Mouse (Mus musculus) stomach, postnatal 0 days (tissue): ENCODE measurements around the gene Spib. TPM values are rescaled to one million over a fixed set of nuclear protein-coding genes. Genes with fewer than 3 reads are reported as not detected.

Source experiments
- ATAC-seq: fragments of 200-750 bp; cut with Nextera tagmentation; 2 replicates; pipeline ENCODE4 v1.8.0; 2017; ENCODE audit not compliant: low FRiP score, low TSS enrichment
- DNase-seq: peaks from one replicate; pipeline ENCODE4 v3.0.0-alpha.2; 2016; ENCODE audit warnings: low spot score
- H3K27ac ChIP-seq: fragments of 300-500 bp; sonication (generic); replicated peaks from 2 replicates; pipeline ENCODE4 v1.5.1; 2014; ENCODE audit warnings: mild to moderate bottlenecking, control low read depth
- H3K27me3 ChIP-seq: fragments of 300-500 bp; sonication (generic); 2 replicates; pipeline ENCODE4 v1.6.1; 2014; ENCODE audit warnings: low read length; ENCODE audit not compliant: control insufficient read depth, insufficient read depth
- H3K36me3 ChIP-seq: fragments of 300-500 bp; sonication (generic); 2 replicates; pipeline ENCODE4 v1.6.1; 2014; ENCODE audit warnings: low read length, mixed read lengths; ENCODE audit not compliant: control insufficient read depth, insufficient read depth
- H3K4me1 ChIP-seq: fragments of 300-500 bp; sonication (generic); replicated peaks from 2 replicates; pipeline ENCODE4 v1.6.1; 2014; ENCODE audit warnings: antibody characterized with exemption; ENCODE audit not compliant: control insufficient read depth, insufficient read depth
- H3K4me2 ChIP-seq: fragments of 300-500 bp; sonication (generic); replicated peaks from 2 replicates; pipeline ENCODE4 v1.6.1; 2014; ENCODE audit warnings: low read depth, mild to moderate bottlenecking, control low read depth, moderate library complexity
- H3K4me3 ChIP-seq: fragments of 300-500 bp; sonication (generic); 2 replicates; pipeline ENCODE4 v1.5.1; 2014; ENCODE audit warnings: low read depth, low read length, control low read depth
- H3K9ac ChIP-seq: fragments of 300-500 bp; sonication (generic); 2 replicates; pipeline ENCODE4 v1.6.1; 2014; ENCODE audit warnings: mild to moderate bottlenecking, low read length, control low read depth, mixed read lengths
- H3K9me3 ChIP-seq: fragments of 300-500 bp; sonication (generic); 2 replicates; pipeline ENCODE4 v1.6.1; 2016; ENCODE audit warnings: low read length; ENCODE audit not compliant: control insufficient read depth
- CTCF ChIP-seq: IDR thresholded peaks from 2 replicates; pipeline ENCODE4 v1.5.1; 2016; ENCODE audit warnings: antibody characterized with exemption, low read depth, mild to moderate bottlenecking, moderate library complexity
- EP300 ChIP-seq: optimal IDR thresholded peaks from 2 replicates; pipeline ENCODE3; 2016; ENCODE audit warnings: antibody characterized with exemption
- WGBS: fragments of 180-500 bp; shearing (Covaris S2); extraction: QIAGEN DNeasy Blood & Tissue Kit; methylation state at CpG from one replicate; pipeline ENCODE4 v1.1.7; 2014; 5-methylcytosine and 5-hydroxymethylcytosine counted together
- polyA plus RNA-seq: library from polyadenylated mRNA; unstranded; fragments of >200 nt; fragmentation: Nextera tagmentation; extraction: Ambion mirVana; gene quantifications from 2 replicates; pipeline ENCODE4 v1.2.1, GENCODE M21; 2015

Gene Spib
- polyA plus RNA-seq, 1 experiment from 2014 or later, result 0.13 TPM

GRCm38 (mm10) chr7:44570989-44571388 is 39.1 kb upstream of the Spib start:
- no peak overlapping the region for H3K27ac ChIP-seq
- H3K9ac ChIP-seq, result no peak overlapping the region
- no peak for TF ChIP-seq CTCF
- H3K27me3 ChIP-seq, result no peaks in the 10 kb centered on the region
- no peak overlapping the region for H3K4me3 ChIP-seq
- H3K4me1 ChIP-seq, result no peaks in the 10 kb centered on the region
- WGBS, result 74% methylated on average over 6 of the region's 6 CpGs
- H3K9me3 ChIP-seq, result no peaks in the 10 kb centered on the region
- ATAC-seq, result no peak
- H3K4me2 ChIP-seq, result no peak overlapping the region
- DNase-seq, result no peak
- no peaks in the 10 kb centered on the region for H3K36me3 ChIP-seq

GRCm38 (mm10) chr7:44568803-44569202 is 36.9 kb upstream of the Spib start:
- H3K27ac ChIP-seq, result no peak overlapping the region
- H3K4me2 ChIP-seq, result no peak overlapping the region
- H3K9ac ChIP-seq, result no peak overlapping the region
- no peak overlapping the region for H3K4me3 ChIP-seq
- no peaks in the 10 kb centered on the region for H3K36me3 ChIP-seq
- ATAC-seq (no peak), DNase-seq (no peak)
- no peaks in the 10 kb centered on the region for H3K9me3 ChIP-seq
- whole genome bisulfite sequencing, result 47% methylated on average over 9 of the region's 9 CpGs
- TF ChIP-seq EP300 (no peak), CTCF (no peak)
- H3K27me3 ChIP-seq, result no peaks in the 10 kb centered on the region
- no peaks in the 10 kb centered on the region for H3K4me1 ChIP-seq

- Histone ChIP-seq H3K27me3 (no peaks in the 10 kb centered on the region), H3K4me1 (no peaks in the 10 kb centered on the region), H3K36me3 (no peaks in the 10 kb centered on the region), H3K27ac (no peak overlapping the region), H3K9me3 (no peaks in the 10 kb centered on the region), H3K9ac (no peak overlapping the region), H3K4me3 (no peak overlapping the region), H3K4me2 (no peak overlapping the region)
- TF ChIP-seq EP300 (no peak), CTCF (no peak)
- DNase-seq, result no peak
- ATAC-seq, result no peak
- 66% methylated on average over 6 of the region's 6 CpGs for WGBS
Measured at GRCm38 (mm10) chr7:44565414-44565813, 33.5 kb upstream of the Spib start.

GRCm38 (mm10) chr7:44564486-44564885 is 32.6 kb upstream of the Spib start:
- Histone ChIP-seq H3K4me2 (no peak overlapping the region), H3K9me3 (no peaks in the 10 kb centered on the region), H3K27me3 (no peaks in the 10 kb centered on the region), H3K4me1 (no peaks in the 10 kb centered on the region), H3K9ac (no peak overlapping the region), H3K36me3 (no peaks in the 10 kb centered on the region), H3K4me3 (no peak overlapping the region), H3K27ac (no peak overlapping the region)
- no peak for ATAC-seq
- DNase-seq, result no peak
- WGBS, result 75% methylated on average over 10 of the region's 10 CpGs
- no peak for TF ChIP-seq EP300
- no peak for TF ChIP-seq CTCF

- 40% methylated on average over 8 of the region's 8 CpGs for WGBS
- TF ChIP-seq CTCF (no peak), EP300 (no peak)
- ATAC-seq (no peak), DNase-seq (no peak)
- Histone ChIP-seq H3K36me3 (no peaks in the 10 kb centered on the region), H3K4me1 (no peaks in the 10 kb centered on the region), H3K9ac (no peak overlapping the region), H3K27ac (no peak overlapping the region), H3K9me3 (no peaks in the 10 kb centered on the region), H3K4me2 (no peak overlapping the region), H3K27me3 (no peaks in the 10 kb centered on the region), H3K4me3 (no peak overlapping the region)
Measured at GRCm38 (mm10) chr7:44563284-44563683, 31.4 kb upstream of the Spib start.

- DNase-seq, result peak; percentile 81
- no peak overlapping the region for H3K4me3 ChIP-seq
- 51% methylated on average over 18 of the region's 18 CpGs for WGBS
- H3K9ac ChIP-seq, result no peak overlapping the region
- no peaks in the 10 kb centered on the region for H3K4me1 ChIP-seq
- no peaks in the 10 kb centered on the region for H3K9me3 ChIP-seq
- TF ChIP-seq EP300, result no peak
- TF ChIP-seq CTCF, result peak; percentile 87
- ATAC-seq, result no peak
- H3K27ac ChIP-seq, result no peak overlapping the region
- no peak overlapping the region for H3K4me2 ChIP-seq
- H3K36me3 ChIP-seq, result no peaks in the 10 kb centered on the region
- H3K27me3 ChIP-seq, result no peaks in the 10 kb centered on the region
Measured at GRCm38 (mm10) chr7:44560435-44561400, 28.8 kb upstream of the Spib start.
